Mouse (Mus musculus): ENCODE data around the gene Sema4d. TPM values are rescaled to one million over a fixed set of nuclear protein-coding genes. Genes with fewer than 3 reads are reported as not detected.
"Not testable (repeated sequence)": the region's sequence is repeated elsewhere in the genome, so short reads cannot be mapped to it uniquely, and the experiment has no call there.

Sema4d gene
- total RNA-seq (2021), result 100 to 1,000 TPM; 132 to 144 TPM
- long read RNA-seq, experiment 1, partial matches to known transcripts, result 38 of 121 reads
- long read RNA-seq, experiment 1, other reads (novel, unspliced or antisense), result 83 of 121 reads
- long read RNA-seq, experiment 2, partial matches to known transcripts, result 18 of 116 reads
- long read RNA-seq, experiment 2, other reads (novel, unspliced or antisense), result 98 of 116 reads

DNA sequence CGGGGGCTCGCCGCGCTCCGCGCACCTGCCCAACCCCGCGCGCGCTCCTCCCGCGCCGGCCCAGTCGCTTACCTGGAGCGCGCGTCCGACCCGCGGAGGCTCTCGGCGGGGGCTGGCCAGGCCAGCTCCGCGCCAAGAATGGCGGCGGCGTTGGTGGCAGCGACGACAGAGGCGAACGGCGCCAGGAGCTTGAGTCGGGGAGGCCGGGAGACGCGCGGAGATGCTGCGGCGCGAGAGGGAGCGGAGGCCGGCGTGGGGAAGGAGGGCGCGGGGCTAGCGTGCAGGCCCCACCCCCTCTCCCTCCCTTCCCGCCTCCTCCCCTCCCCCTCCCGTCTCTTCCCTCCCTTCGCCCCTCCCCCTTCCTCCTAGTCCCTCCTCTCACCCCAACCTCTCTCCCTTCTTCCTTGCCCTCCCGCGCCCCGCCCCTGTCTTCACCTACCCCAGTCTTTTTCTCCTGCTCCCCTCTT is at the start of gene Sema4d:
TSS of gene Sema4d (minus strand) at position 323 of the 467 bp plus-strand sequence.
- peak; percentile 49 for DNase-seq

DNA sequence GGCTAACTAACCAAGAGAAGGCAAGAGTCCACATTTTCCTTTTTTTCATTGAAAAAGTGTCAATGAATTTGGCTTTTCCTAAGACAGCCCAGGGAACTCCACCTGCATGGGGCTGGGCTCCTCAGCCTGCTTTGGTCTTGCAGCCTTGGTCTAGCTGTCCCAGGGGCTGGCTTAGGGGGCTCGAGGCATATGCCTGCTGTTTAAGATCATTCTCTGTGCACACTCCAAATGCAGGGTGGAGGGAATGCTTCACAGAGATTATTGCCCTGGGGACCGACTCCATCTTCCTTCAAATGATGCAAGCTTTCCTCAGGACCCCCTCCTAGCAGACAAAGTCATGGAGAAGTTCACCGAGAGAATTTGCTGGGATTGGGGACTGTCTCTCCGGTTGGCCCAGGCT is 49.8 kb upstream of the Sema4d start:
- no peak for DNase-seq

DNA sequence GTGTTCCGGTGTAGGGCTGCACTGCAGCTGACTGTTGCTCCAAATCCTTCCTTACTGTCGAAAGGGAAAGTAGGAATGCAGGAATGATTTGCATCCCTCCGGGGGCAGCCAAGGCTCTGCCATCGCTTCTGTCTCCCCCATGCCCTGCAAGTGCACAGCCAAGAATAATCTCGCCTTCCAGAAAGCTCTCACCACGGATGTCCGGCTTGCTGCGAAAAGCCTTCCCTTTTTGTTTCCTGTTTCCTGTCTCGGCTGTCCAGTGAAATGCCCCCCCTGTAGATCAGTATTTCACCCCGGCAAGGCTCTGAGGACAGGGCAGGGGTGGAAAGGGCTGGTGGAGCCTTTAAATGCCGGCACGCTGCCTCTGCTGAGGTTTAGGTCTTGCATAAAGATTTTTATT is 49.2 kb upstream of the Sema4d start:
- DNase-seq, result no peak

DNA sequence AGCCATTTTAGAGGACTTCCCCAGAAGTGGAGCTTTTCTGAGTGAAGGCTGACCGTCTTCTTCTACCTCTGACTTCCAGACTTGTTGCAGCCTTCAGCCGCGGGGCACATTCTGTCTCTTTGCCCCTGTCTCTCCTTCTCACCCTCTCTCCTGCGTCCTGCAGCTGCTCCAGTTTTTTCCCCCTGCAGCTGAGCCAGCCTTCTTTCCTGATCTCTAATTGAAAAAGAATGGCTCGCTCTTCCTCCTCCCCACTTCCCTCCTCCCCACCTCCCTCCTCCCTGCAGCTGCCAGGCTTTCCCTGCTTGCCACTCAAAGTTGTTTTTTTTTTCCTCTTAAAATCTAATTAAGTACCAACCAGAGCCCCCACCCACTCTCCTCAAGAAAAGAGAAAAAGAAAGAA is 48.6 kb upstream of the Sema4d start:
- no peak for DNase-seq

DNA sequence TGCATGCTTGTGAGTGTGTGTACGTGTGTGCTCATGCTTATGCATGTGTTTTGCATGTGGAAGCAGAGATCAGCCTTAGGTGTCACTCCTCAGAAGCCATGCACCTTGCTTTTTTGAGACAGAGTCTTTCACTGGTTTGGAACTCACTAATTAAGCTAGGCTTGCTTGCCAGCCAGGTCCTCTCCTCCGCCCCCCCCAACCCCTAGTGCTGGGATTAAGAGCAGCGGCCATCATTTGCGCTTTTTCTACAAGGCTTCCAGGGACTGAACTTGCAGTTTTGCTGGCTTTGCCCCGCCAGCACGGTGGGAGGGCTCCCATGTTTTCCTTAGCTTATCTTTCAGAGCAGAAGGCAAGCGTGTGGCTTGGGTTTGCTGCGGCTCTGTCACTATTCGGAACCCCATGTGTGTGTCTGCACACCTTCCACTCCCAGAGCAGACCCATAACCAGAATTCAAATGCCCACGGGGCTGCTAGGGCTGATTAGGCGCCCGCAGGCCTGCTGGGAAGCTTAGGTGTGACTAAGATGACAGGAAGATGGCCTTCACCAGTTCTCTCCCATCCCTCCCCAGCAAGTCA is 48.1 kb upstream of the Sema4d start:
- no peak for DNase-seq

DNA sequence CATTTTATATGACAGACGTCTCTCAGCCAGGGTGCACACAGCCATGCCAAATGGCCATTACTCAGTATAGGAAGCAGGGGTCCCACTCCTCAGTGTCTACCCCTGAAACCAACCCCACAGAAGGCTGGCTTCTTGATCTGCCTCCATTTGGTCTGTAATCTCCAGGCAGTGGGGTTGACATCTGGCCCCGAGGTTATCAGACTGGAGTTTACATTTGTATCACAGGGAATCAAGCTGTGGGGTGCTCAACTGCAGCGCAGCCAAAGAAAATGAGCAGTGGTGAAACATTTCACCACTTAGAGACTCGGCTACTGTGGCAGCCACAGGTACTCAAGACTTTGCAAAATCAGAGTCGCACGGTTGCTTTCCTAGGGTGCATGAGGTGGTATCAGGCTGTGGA is 47.2 kb upstream of the Sema4d start:
- no peak for DNase-seq

DNA sequence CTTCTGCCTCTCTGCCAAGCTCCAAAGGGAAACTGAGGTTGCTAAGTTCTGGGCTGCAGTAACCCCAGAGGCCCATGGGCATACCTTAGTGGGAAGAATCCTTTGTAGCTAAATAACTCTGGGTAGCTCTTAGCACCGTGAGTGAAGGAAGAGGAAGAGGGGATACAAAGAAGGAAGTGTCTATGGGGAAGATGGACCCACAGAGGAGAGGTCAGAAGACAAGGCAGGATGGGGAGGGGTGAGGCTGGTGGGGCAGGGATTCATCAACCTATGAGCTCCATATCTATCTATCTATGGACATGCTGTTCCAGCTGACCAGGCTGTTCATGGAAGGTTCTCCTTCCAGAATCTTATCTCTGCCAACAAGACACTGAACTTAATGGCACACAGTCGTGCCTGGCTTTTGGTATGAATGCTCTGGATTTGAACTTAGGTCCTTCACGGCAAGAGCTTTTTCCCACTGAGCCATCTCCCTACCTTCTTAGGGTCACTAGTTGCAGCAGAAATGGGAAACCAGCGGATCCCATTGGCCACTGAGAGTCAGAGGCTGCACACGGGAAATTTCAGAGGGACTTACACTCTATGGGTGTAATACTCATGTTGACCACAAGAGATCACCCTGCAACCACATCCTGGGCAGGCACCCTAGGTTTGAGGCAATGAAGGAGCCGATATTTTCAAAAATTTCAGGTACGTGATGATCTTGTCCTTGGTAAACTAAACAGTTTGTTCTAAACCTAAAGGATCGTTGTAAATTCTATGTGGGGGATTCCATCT is 45.9 kb upstream of the Sema4d start:
- DNase-seq, result no peak

DNA sequence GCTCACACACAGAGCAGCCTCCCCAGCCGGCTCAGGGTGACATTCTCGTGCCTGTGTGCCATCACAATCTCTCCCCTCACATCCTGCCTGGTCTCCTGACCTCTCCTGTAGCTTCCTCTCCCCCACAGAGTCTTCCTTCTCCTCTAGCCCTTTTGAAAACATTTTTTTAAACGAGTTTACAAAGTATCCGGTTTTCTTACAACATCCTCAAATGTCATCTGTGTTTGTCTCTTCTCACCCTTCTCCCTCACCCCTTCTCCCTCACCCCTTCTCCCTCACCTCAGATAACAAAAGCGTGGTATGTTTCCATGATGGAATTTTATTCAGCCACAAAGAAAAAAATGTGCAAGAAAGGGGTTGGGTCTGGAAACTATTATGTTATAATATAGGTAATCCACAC is 43.9 kb upstream of the Sema4d start:
- no peak for DNase-seq

DNA sequence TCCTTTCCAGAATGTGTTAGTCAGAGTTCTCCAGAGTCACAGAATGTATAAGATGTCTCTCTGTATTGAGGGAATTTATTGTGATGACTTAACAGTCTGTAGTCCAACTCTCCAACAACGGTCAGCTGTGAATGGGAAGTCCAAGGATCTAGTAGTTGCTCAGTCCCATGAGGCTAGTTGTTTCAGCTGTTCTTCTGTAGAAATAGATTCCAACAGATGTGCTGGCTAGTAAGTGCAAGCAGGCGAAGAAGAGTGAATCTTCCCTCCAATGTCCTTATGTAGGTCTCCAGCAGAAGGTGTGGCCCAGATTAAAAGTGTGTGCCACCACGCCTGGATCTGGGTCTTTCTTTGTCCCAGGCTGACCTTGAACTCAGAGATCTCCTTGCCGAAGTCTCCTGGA is 41.7 kb upstream of the Sema4d start:
- not testable (repeated sequence) for DNase-seq

DNA sequence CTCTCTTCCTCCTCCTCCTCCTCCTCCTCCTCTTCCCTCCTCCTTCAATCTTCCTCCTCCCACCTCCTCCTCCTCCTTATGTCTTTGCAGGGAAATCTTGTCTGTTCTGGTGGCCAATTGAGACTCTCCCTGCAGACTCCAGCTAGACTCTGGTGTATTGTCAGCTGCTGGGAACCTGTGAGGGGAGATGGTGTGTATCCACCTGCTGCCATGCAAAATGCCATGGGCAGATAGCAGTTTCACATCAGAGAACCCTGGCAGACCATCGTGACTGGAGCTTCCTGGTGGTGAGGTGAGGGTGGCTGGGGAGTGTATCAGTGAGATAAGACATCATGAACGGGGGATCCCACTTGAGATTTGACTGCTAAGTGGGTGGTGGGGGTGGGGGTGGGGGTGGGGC is 41.0 kb upstream of the Sema4d start:
- no peak for DNase-seq

DNA sequence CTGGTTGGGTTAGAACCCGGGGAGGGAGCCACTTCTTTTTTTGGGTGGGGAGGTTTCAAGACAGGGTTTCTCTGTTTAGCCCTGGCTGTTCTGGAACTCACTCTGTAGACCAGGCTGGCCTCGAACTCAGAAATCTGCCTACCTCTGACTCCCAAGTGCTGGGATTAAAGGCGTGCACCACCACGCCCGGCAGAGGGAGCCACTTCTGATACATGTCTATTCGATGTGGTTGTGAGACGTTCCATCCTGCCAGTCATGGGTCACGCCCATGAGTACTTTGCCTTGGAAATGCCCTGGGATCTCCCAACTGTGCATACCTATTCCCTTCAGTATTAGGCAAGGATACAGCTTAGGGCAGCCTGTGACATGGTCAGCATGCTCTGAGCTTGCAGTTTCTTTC is 40.5 kb upstream of the Sema4d start:
- not testable (repeated sequence) for DNase-seq

DNA sequence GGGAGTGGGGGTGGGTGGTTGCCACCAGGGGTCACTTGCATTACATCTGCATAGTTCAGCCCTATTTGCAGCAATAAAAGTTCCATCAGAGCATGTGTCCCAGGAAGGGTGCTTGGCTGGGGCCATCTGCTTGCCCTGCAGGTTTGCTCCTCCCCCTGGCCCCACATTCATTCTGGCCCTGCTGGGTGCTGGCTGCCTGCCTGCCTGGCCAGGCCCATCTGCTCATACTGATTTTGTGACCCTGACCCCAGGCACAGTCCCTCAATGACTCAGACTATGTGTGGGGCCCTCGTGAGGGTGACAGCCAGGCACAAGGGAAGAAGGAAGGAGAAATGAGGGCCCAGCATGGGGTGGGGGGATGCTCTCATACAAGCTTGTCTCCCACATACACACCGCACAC is 40.1 kb upstream of the Sema4d start:
- no peak for DNase-seq

DNA sequence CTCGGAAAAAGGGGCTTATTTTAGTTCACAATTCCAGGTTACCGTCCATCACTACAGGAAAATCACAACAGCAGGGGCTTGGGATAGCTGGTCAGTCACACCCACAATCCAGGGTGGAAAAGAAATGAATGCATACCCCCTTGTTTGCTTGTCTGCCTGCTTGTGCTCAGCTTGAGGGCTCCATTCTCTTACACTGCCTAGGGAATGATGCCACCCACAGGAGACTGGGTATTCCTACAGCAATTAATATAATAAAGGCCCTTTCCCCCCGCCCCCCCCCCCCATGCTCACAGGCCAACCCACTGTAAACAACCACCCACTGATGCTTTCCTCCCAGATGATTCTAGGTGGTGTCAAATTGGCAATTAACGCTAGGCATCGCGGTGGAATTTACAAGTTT is 38.9 kb upstream of the Sema4d start:
- no peak for DNase-seq

DNA sequence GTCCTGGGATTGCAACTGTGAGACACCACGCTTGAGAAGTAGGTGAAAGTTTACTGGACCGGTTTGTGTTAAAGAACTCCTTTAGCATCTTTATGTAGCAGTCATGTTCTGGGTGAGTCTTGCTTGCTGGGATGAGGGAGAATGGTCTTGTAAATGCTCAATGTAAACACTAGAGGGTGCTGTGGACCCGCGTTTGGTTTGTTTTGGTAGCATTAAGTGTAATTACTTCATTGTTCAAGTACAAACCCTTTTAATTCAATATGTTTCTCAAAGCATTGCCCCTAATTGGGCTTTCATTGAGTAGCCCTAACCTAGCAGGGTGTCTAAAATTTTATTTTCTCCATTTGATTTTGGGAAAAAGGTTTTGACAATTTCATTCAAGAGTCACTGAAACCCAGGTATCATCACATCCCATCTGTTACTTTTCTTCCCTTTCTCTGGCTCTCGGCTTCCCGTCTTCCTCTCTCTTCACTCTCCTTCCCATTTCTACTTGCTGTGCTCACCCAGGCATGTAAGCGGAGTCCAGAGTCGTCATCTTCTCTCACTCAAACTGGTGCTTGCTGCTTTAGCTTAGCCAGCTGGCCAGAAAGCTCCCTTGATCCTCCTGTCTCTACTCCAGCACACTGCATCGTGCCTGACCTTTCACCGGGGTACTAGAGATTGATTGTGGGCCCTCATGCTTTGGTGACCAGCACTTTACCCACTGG is 37.4 kb upstream of the Sema4d start:
- no peak for DNase-seq

DNA sequence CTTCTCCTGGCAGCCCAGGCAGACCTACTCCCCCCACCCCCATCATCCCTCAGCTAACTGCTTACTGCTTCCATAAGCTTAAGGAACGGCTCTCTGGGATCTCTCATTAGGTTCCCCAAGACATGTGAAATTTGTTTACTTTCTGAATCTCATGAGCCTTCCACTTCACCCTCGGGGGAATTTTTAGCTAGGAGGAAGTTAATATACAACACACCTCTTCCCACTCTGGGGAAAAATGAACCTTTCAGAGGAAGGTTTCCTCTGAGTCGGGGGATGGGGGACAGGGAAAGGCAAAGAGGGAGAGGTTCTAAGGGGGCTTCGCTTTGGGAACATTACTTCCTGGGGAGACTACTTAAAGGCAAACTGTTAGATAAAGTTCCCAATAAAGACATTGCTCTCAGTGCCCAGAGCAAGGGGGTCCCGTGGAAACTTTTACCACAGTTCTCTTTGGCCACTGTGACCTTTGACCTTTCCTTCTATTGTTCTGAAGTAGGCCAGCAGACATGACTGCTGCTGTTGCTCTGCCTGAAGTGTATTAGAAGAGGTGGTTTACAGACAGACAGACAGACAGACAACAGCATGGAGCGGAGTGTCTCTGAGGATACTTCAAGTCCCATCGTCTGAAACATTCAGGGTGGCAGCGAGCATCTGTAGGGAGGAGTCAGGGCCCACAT is 30.4 kb upstream of the Sema4d start:
- DNase-seq, result no peak

DNA sequence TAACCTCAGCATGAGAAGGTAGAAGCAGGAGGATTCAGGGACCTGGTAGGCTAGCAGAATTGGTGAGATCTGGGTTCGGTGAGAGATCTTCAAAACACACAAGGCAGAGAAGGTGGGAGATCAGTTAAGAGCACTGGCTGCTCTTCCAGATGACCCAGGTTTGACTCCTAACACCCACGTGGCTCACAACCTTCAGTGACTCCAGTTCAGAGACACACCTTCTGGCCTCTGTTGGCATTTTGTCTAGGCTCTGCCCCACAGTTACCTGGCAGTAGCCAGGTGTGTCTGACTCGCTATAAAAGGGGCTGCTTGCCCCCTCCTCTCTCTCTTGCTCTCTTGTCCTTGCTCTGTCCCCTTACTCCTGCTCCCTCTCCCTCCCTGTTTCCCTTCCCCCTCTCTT is 28.4 kb upstream of the Sema4d start:
- no peak for DNase-seq

DNA sequence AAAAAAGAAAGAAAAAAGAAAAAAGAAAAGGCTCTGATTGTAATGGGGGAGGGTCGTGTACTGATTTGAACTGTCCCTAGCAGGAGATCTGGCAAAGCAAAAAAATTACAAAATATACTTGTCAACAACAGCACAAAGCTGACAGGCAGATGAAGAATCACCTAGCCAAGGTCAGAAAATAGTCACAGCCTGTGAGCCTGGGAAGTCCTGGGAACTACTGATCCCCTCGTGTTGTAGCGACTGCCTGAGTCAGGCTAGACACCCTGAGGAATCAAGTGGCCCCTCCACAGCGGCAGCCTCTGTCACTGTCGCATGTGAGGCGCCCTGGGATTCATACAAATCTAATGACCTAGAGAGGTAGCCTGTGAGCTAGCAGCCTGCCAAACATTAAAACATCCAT is 25.8 kb upstream of the Sema4d start:
- DNase-seq, result no peak

DNA sequence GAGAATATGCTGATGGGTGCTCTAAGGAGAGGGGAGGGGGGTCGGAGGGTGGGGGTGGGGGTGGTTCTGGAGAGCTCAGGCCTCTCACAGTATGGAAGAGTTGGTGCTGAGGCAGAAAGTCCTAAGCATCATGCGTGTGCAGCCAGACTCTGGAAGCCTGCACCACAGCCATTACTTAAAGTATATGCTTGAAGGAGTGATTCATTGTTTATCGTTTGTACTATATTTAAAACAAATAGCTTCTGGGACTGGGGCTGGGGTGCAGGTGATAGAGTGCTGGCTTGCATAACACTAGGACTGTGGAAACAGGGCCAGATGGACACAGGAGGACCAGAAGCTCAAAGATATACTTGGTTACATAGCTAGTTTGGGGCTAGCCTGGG is 25.4 kb upstream of the Sema4d start:
- no peak for DNase-seq

DNA sequence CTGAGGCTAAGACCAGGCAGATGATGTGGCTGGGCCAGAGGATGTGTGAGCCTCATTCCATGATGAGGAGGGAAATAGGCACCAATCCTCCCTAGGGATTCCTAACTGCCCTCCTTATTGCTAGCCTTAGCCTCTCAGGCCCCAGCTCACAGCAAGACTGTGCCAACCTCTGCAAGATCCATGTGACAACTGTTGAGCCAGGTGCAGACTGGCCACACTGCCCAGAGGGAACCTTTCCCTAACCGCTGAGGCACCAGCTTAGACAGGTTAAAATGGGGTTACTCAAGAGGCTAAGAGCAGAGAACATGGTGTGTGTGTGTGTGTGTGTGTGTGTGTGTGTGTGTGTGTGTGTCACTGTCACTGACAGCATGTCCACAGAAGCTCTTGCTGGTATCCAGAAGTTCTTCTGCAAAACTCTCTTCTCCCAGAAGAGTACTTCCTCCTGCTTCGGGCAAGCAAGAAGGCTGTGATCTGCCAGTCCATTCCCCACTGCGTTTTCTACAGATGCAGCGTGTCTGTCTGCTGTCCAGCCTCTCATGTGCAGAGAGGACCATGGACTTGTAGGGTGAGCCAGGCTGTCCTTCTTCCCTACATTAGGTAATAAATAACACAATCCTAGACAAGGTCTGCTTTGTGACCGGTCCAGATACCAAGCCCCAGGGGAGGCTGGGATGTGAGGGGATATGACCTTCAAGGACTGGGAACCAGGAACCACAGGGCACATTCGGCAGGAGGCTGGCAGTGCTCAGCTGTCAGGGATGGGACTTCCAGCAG is 24.8 kb upstream of the Sema4d start:
- DNase-seq, result no peak

DNA sequence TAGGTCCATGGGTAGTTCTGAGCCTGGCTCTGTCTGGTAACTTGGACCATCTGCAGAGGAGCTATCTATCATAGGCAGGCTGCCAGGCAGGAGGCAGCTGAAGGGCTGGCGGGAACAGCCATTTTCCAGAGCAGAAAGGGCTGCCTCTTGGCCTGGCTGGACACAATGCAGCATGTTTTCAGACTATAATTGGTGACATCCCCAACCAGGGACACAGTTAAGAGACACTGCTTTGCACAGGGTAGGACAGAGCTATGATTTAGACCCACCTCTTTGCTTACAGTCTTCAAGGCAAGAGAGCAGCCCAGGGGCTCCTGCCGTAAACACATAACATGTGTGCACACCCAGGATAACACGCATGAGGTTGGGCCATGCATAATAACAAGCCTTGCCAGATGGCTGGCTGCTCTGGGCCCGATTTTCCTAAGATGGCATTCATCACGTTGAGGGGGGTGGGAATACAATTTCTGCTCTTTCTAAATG is 23.1 kb upstream of the Sema4d start:
- DNase-seq, result no peak

DNA sequence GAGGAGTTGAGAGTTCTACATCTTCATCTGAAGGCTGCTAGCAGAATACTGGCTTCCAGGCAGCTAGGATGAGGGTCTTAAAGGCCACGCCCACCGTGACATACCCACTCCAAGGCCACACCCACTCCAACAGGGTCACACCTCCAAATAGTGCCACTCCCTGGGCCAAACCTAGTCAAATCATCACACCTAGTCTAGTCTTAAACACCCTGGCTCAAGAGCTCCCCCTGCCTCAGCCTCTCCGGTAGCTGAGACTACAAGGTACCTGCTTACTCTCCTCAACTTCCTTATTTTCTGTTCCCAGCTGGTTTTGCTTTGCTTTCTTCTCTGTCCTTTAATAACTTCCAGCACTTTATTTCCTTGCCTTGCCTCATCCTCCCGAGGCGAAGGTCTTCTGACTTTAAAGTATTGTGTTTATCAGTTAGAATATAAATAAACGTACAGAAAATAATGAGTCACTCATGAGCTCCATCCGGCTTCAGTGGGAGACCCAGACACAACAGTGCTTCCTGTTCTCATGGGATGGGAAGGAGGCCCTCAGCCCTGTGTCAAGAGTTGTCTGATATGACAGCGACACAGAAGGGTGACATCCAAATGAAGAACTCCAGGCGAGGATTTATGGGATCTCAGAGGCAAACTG is 22.4 kb upstream of the Sema4d start:
- DNase-seq, result no peak

Data from gastrocnemius, postnatal 25 days (tissue).